Mouse (Mus musculus) cerebellum, adult (tissue): Measurements from ENCODE around the gene Atp5mpl.

Experiments
- ATAC-seq: cut with Nextera tagmentation; 2 replicates; pipeline ENCODE4 v1.9.2; 2017; ENCODE audit warnings: mild to moderate bottlenecking, moderate library complexity, mixed read lengths; ENCODE audit not compliant: insufficient number of reproducible peaks, low FRiP score, low TSS enrichment

Atp5mpl gene

DNA sequence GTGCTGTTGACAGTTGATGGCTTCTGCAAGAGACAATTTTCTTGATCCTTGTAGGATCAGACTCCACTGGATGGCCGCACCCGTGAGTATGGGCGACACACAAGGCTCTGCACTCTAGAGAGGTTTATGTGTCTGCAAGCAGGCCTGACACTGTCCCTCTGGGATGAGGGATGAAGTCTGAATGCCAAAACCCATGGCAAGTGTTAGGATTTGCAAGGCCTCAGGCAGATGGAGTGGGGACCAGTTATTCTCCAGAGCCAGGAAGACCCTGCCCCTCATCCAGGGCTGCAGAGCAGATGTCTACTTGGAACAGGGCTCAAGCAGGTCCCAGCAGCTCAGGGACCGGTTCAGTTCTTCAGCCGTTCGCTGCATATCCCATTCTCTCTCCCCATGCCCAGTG, 51.0 kb downstream of the Atp5mpl start:
- ATAC-seq, result no peak

DNA sequence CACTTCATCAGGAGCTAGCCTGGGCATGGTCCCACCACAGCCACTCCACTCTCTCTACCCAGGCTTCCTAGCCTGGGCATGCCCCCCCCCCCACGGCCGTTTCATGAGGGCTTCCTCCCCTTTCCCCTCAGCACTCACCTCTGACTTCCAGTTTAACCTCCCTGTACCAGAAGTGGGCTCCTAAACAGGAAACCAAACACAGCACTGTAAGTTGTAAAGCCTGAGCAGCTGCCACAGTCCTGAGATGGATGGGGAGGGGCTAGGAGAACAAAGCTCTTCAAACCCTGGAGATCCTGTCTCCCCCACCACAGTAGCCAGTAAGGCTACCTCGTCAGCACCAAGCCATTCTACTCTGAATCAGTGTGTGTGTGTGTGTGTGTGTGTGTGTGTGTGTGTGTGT, 52.7 kb downstream of the Atp5mpl start:
- ATAC-seq, result no peak

DNA sequence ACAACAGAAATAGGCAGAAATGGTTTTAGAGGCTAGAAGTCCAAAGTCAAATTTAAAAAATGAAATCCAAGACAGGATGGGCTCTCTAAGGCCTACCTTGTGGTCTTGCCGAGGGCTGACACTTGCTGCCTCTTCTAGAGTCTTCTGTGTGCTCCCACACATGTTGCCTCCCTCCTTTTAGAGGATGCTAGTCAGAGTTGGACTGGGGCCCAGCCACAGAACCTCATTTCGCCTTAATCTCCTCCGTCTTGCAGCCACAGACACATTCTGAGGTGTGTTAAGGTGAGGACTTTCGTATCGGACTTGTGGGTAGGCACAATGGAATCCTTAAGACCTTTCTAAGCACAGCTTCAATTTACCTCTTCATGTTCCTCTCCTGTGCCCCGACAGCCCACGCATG, 54.0 kb downstream of the Atp5mpl start:
- no peak for ATAC-seq

DNA sequence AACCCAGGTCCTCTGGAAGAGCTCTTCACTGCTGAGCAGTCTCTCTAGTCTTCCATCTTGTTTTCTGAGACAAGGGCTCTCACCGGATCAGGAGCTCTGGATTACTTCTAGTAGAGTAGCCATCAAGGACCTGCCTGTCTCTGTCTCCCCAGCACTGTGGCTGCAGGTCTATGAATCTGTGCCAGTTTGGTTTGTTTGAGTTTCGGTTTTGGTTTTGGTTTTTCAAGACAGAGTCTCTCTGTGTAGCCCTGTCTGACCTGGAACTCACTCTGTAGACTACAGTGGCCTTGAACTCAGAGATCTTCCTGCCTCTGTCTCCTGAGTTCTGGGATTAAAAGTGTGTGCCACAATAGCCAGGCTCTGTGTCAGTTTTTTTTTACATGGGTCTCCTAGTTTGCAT, 55.0 kb downstream of the Atp5mpl start:
- no peak for ATAC-seq
